Mouse (Mus musculus) testis, postnatal 10 days (tissue): ENCODE measurements around the gene Sept6.
"Not testable (repeated sequence)": the region's sequence is repeated elsewhere in the genome, so short reads cannot be mapped to it uniquely, and the experiment has no call there.

Experiments
- DNase-seq: peaks from one replicate; pipeline ENCODE4 v3.0.0; 2021; ENCODE audit warnings: low spot score

The Sept6 gene

GRCm38 (mm10) chrX:36971156-36971555 is 20.4 kb downstream of the Sept6 start:
- no peak for DNase-seq

GRCm38 (mm10) chrX:36969501-36969900 is 22.1 kb downstream of the Sept6 start:
- DNase-seq: no peak

GRCm38 (mm10) chrX:36956674-36957073 is 34.9 kb downstream of the Sept6 start:
- DNase-seq: no peak

GRCm38 (mm10) chrX:36941106-36941505 is 50.5 kb downstream of the Sept6 start:
- no peak for DNase-seq

- peak; percentile 39 for DNase-seq
Measured at GRCm38 (mm10) chrX:36939806-36940413, 51.7 kb downstream of the Sept6 start.

GRCm38 (mm10) chrX:36935326-36935966 is 56.1 kb downstream of the Sept6 start:
- DNase-seq: no peak

- no peak for DNase-seq
Measured at GRCm38 (mm10) chrX:36930574-36930973, 61.0 kb downstream of the Sept6 start.

- DNase-seq: no peak
Measured at GRCm38 (mm10) chrX:36929694-36930093, 61.9 kb downstream of the Sept6 start.

GRCm38 (mm10) chrX:36928791-36929190 is 62.8 kb downstream of the Sept6 start:
- no peak for DNase-seq

- no peak for DNase-seq
Measured at GRCm38 (mm10) chrX:36921346-36921745, 70.2 kb downstream of the Sept6 start.

GRCm38 (mm10) chrX:36917749-36918148 is 73.8 kb downstream of the Sept6 start:
- no peak for DNase-seq

GRCm38 (mm10) chrX:36911343-36911742 is 80.3 kb downstream of the Sept6 start:
- peak; percentile 64 for DNase-seq

- DNase-seq: no peak
Measured at GRCm38 (mm10) chrX:36906539-36906938, 85.1 kb downstream of the Sept6 start.

GRCm38 (mm10) chrX:36903115-36903768 is 88.4 kb downstream of the Sept6 start:
- peak; percentile 89 for DNase-seq

- peak; percentile 48 for DNase-seq
Measured at GRCm38 (mm10) chrX:36902321-36903114, 89.1 kb downstream of the Sept6 start, which contains the start of gene Nkrf. Nkrf (minus strand) TSS chrX:36902899.

GRCm38 (mm10) chrX:36901655-36902054 is 89.9 kb downstream of the Sept6 start:
- no peak for DNase-seq

- DNase-seq: not testable (repeated sequence)
Measured at GRCm38 (mm10) chrX:36898931-36899330, 92.7 kb downstream of the Sept6 start.

GRCm38 (mm10) chrX:36884719-36885118 is 106.9 kb downstream of the Sept6 start:
- peak; percentile 39 for DNase-seq

GRCm38 (mm10) chrX:36874704-36875128 is 116.9 kb downstream of the Sept6 start:
- DNase-seq: peak; percentile 41

- peak; percentile 91 for DNase-seq
Measured at GRCm38 (mm10) chrX:36874178-36874696, 117.4 kb downstream of the Sept6 start.

- no peak for DNase-seq
Measured at GRCm38 (mm10) chrX:36873765-36874164, 117.8 kb downstream of the Sept6 start, which contains the start of the genes Ube2a and C330007P06Rik. Ube2a (plus strand) TSS chrX:36873900. C330007P06Rik (minus strand) TSS chrX:36874111.

GRCm38 (mm10) chrX:36870372-36870771 is 121.2 kb downstream of the Sept6 start:
- no peak for DNase-seq
